Mouse (Mus musculus) embryonic fibroblast, embryonic 13.5 days (primary cell): Measurements from ENCODE around the gene Chka.

Experiments used
- CTCF ChIP-seq: IDR thresholded peaks from 2 replicates; pipeline ENCODE4 v1.5.1; 2011; ENCODE audit warnings: mild to moderate bottlenecking, control low read depth, low read length, moderate library complexity, borderline replicate concordance; ENCODE audit not compliant: insufficient read depth
- POLR2A ChIP-seq: IDR thresholded peaks from 2 replicates; pipeline ENCODE4 v1.6.1; 2011; ENCODE audit warnings: low read depth, mild to moderate bottlenecking, control low read depth, low read length, moderate library complexity

- TF ChIP-seq CTCF (no peak), POLR2A (no peak)
Measured at GRCm38 (mm10) chr19:3840214-3840651, 11.3 kb upstream of the Chka start.
